Mouse (Mus musculus): ENCODE measurements at regions not wholly inside any gene's neighbourhood (a gene's known extent, or its start where the extent isn't known, plus 50 kb on each side); places are given as distances from the start of the nearest gene placed in this dataset.

DNA sequence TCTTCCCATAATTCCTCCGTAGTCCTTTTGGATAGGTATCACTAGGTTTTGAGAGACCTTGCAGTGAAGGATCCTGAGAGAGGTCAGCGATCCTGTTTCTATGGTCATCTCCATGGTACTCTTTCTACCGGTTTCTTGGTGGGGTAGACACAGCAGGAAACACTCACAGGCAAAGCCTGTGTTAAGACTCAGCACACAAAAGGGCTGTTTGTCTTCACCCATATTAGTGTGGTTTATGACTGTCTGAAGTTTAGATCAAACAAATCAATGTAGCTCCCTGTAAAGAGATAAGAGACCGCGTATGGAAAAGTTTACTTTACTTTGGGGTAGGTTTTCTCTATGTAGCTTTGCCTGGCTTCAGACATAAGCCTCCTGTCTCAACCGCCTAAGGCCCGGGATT is 282.5 kb upstream of the Rbms1 start:
- Histone ChIP-seq H3K27me3 (ENCODE audit: control insufficient read depth, insufficient read depth, low read length) (no peaks in the 10 kb centered on the region), H3K9ac (ENCODE audit: low read length) (no peak overlapping the region), H3K4me2 (ENCODE audit: low read depth, low read length) (no peak overlapping the region), H3K27ac (ENCODE audit: low read length) (no peak overlapping the region), H3K4me1 (ENCODE audit: control insufficient read depth, insufficient read depth, low read length) (no peaks in the 10 kb centered on the region), H3K9me3 (replicated peaks; ENCODE audit: control insufficient read depth, low read length) (no peaks in the 10 kb centered on the region), H3K36me3 (ENCODE audit: control insufficient read depth, insufficient read depth) (no peaks in the 10 kb centered on the region), H3K4me3 (ENCODE audit: low read length) (no peak overlapping the region)
- WGBS, result 76% methylated on average over 7 of the region's 7 CpGs
- ATAC-seq (replicated peaks; ENCODE audit: extremely low read depth, insufficient read depth, low FRiP score), result no peak

DNA sequence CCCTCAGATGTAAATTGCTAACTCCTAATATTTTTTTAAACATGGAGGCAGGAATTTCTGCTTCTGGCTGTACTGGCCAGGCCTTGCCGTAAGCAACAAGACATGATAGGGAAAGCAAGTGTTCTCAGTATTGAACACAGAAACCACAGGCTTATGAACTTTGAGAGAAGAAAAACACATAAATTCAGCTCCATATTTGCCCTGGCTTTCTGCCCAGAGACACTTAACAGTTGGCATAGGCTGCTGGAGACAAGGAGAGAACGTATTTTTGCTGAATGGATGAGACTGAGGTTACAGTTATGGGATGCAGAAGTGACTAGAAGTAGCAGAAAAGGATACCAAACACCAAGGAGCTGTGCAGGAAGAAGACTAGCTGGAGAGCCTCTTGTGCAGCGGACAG is 258.7 kb upstream of the Rbms1 start:
- no peak overlapping the region; the same call in 1 of the 2 replicates for H3K27ac ChIP-seq (ENCODE audit: low read length)
- 52% methylated on average over 3 of the region's 3 CpGs for WGBS
- no peak for ATAC-seq (replicated peaks; ENCODE audit: extremely low read depth, insufficient read depth, low FRiP score)
- no peak overlapping the region for H3K4me3 ChIP-seq (ENCODE audit: low read length)
- no peak overlapping the region for H3K9ac ChIP-seq (ENCODE audit: low read length)
- H3K9me3 ChIP-seq (replicated peaks; ENCODE audit: control insufficient read depth, low read length), result no peaks in the 10 kb centered on the region; the same call in 1 of the 2 replicates
- no peak overlapping the region for H3K4me2 ChIP-seq (ENCODE audit: low read depth, low read length)
- no peaks in the 10 kb centered on the region for H3K36me3 ChIP-seq (ENCODE audit: control insufficient read depth, insufficient read depth)
- peaks cover 5% of the 10 kb centered on the region for H3K4me1 ChIP-seq (ENCODE audit: control insufficient read depth, insufficient read depth, low read length)
- H3K27me3 ChIP-seq (ENCODE audit: control insufficient read depth, insufficient read depth, low read length), result no peaks in the 10 kb centered on the region

DNA sequence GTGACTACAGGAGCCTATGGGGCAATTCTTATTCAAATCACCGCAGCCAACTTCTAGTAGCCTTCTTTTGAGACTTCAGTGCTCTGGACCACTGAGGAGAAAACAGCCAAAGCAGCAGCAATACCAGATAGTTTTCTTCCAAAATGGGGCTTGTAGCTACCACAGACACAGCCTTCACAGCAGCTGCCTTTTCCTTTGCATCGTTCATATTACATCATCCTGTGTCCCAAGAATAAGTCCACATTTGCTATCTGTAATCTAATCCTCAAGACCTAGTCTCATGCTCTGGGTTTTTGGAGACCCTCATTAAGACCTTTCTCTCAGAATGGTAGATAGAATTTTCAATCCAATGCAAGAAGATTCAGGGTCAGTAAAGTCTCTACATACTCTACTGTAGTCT is 258.2 kb upstream of the Rbms1 start:
- no peak overlapping the region for H3K9ac ChIP-seq (ENCODE audit: low read length)
- WGBS, result 71% methylated on average over 2 of the region's 2 CpGs

DNA sequence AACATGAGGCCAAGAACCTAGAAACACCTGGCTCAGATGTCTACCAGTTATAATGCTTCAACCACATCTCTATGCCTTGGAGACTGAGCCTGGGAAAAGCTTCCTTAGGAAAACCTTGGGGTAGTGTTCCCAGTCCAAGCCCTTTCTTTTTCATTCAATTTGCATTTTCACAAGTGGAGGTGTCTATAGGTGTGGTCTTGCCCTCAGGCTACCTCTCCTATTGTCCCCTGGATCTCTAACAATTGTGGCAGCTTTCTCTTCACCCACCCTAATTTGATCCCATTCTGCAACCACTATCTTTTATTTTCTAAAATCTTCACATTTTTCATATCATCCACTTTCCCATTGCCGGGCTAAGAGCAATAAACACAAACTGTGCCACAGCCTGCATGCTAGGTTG is 251.0 kb upstream of the Rbms1 start:
- H3K27ac ChIP-seq (ENCODE audit: low read length), result no peak overlapping the region
- no peaks in the 10 kb centered on the region for H3K36me3 ChIP-seq (ENCODE audit: control insufficient read depth, insufficient read depth)
- 86% methylated on average over 1 of the region's 1 CpGs for WGBS
- no peaks in the 10 kb centered on the region for H3K27me3 ChIP-seq (ENCODE audit: control insufficient read depth, insufficient read depth, low read length)
- no peak for ATAC-seq (replicated peaks; ENCODE audit: extremely low read depth, insufficient read depth, low FRiP score)
- no peak overlapping the region for H3K4me3 ChIP-seq (ENCODE audit: low read length)
- no peaks in the 10 kb centered on the region for H3K9me3 ChIP-seq (replicated peaks; ENCODE audit: control insufficient read depth, low read length)
- no peak overlapping the region for H3K4me2 ChIP-seq (ENCODE audit: low read depth, low read length)
- no peak overlapping the region for H3K9ac ChIP-seq (ENCODE audit: low read length)
- no peaks in the 10 kb centered on the region for H3K4me1 ChIP-seq (ENCODE audit: control insufficient read depth, insufficient read depth, low read length)

More for the DNA sequence above, 258.2 kb upstream of the Rbms1 start:
- H3K36me3 ChIP-seq (ENCODE audit: control insufficient read depth, insufficient read depth), result no peaks in the 10 kb centered on the region
- peaks cover 5% of the 10 kb centered on the region for H3K4me1 ChIP-seq (ENCODE audit: control insufficient read depth, insufficient read depth, low read length)
- no peak for ATAC-seq (replicated peaks; ENCODE audit: extremely low read depth, insufficient read depth, low FRiP score)
- no peak overlapping the region for H3K4me2 ChIP-seq (ENCODE audit: low read depth, low read length)
- no peaks in the 10 kb centered on the region; the same call in 1 of the 2 replicates for H3K9me3 ChIP-seq (replicated peaks; ENCODE audit: control insufficient read depth, low read length)
- no peak overlapping the region for H3K4me3 ChIP-seq (ENCODE audit: low read length)
- no peaks in the 10 kb centered on the region for H3K27me3 ChIP-seq (ENCODE audit: control insufficient read depth, insufficient read depth, low read length)
- H3K27ac ChIP-seq (ENCODE audit: low read length), result no peak overlapping the region

DNA sequence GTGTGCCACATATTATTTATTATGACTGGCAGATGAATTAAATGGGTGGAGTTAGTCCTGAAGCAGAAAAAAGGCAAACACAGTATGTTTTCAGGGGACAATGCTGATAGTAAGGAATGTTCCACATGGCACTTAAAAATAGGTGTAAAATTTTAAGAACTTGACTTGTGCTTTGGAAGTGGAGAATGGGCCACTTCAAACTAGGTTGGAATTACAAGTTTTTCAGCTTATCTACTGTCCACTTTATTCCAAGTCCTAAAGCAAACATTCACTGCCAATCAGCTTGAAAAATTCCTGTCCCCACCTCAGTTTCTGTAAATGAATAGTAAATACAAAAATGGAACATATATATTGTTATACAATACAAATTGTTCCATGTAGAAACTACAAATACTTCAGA is 238.4 kb upstream of the Rbms1 start:
- no peak overlapping the region for H3K9ac ChIP-seq (ENCODE audit: low read length)
- H3K36me3 ChIP-seq (ENCODE audit: control insufficient read depth, insufficient read depth), result no peaks in the 10 kb centered on the region
- no peaks in the 10 kb centered on the region for H3K27me3 ChIP-seq (ENCODE audit: control insufficient read depth, insufficient read depth, low read length)
- ATAC-seq (replicated peaks; ENCODE audit: extremely low read depth, insufficient read depth, low FRiP score), result no peak
- H3K9me3 ChIP-seq (replicated peaks; ENCODE audit: control insufficient read depth, low read length), result no peaks in the 10 kb centered on the region
- no peak overlapping the region for H3K27ac ChIP-seq (ENCODE audit: low read length)
- no peak overlapping the region for H3K4me3 ChIP-seq (ENCODE audit: low read length)
- no peaks in the 10 kb centered on the region for H3K4me1 ChIP-seq (ENCODE audit: control insufficient read depth, insufficient read depth, low read length)
- no peak overlapping the region for H3K4me2 ChIP-seq (ENCODE audit: low read depth, low read length)

DNA sequence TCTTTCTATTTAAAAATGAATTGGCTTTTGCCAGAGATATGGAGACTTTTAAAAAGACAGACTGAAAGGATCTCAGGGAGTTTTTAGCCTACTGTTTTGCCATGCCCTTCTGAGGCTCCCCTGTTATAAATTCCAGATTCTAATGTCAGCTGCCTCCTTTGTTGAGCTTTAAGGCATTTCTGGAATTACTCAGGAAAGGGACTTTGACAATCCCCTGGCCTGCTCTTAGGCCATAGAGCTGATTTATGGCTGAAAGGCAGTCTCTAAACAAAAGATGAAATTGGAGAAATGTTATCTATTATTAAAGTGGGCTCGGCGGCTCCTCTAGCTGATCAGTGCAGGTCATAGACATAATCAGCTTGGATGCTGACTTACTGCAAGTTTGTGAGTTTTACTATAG is 231.0 kb upstream of the Rbms1 start:
- Histone ChIP-seq H3K4me1 (ENCODE audit: control insufficient read depth, insufficient read depth, low read length) (no peaks in the 10 kb centered on the region), H3K9ac (ENCODE audit: low read length) (no peak overlapping the region), H3K36me3 (ENCODE audit: control insufficient read depth, insufficient read depth) (no peaks in the 10 kb centered on the region), H3K4me3 (ENCODE audit: low read length) (no peak overlapping the region), H3K27me3 (ENCODE audit: control insufficient read depth, insufficient read depth, low read length) (no peaks in the 10 kb centered on the region), H3K27ac (ENCODE audit: low read length) (no peak overlapping the region), H3K4me2 (ENCODE audit: low read depth, low read length) (no peak overlapping the region), H3K9me3 (replicated peaks; ENCODE audit: control insufficient read depth, low read length) (no peaks in the 10 kb centered on the region)
- no peak for ATAC-seq (replicated peaks; ENCODE audit: extremely low read depth, insufficient read depth, low FRiP score)
- WGBS, result 45% methylated on average over 2 of the region's 2 CpGs

DNA sequence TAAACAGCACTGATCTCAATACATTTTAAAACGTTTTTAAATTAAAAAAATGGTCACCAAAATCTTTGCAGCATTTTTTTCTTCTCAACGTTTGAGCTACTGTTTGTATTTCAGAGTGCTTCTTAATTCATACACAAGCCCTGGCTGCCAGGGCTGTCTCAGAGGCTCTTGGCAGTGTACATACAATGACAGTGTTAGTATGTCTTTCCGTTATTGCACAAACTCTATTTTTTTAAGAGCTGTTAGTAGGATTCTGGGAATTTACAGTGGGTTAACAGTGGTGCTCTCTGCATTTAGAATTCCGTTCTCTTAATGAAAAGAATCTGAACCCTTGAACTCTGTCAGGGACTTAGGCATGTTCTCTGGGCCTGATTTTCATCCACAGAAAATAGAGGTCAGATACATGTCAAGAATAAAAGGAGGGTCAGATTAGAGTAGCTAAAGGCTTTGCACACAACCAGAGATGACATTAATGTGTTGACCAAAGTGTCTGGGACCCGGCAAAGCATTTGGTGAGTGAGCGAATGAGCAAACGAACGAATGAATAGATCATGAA is 219.5 kb upstream of the Rbms1 start:
- no peaks in the 10 kb centered on the region for H3K36me3 ChIP-seq (ENCODE audit: control insufficient read depth, insufficient read depth)
- H3K9me3 ChIP-seq (replicated peaks; ENCODE audit: control insufficient read depth, low read length), result no peaks in the 10 kb centered on the region
- H3K4me1 ChIP-seq (ENCODE audit: control insufficient read depth, insufficient read depth, low read length), result no peaks in the 10 kb centered on the region
- no peak overlapping the region for H3K9ac ChIP-seq (ENCODE audit: low read length)
- ATAC-seq (replicated peaks; ENCODE audit: extremely low read depth, insufficient read depth, low FRiP score), result no peak
- 68% methylated on average over 8 of the region's 8 CpGs for WGBS
- H3K4me2 ChIP-seq (ENCODE audit: low read depth, low read length), result no peak overlapping the region
- H3K27me3 ChIP-seq (ENCODE audit: control insufficient read depth, insufficient read depth, low read length), result no peaks in the 10 kb centered on the region
- no peak overlapping the region for H3K27ac ChIP-seq (ENCODE audit: low read length)
- no peak overlapping the region for H3K4me3 ChIP-seq (ENCODE audit: low read length)

DNA sequence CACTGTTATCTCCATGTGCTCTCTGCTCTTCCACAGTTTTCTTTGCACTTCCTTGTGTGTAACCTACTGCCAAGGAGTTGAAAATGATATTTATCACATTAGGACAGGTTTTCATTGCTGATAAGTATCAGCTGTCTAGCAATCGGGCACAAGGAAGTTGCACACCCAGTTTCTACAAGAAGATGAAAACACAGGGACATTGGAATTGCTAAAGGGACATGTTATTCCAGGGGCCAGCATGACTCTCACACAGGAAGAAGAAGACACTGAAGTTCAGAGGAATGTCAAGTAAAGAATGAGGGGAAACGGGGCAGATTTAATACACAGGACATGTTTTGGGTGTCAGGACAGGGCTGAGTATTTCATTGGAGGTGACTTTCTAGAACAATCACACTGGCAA is 214.8 kb upstream of the Rbms1 start:
- Histone ChIP-seq H3K4me2 (ENCODE audit: low read depth, low read length) (no peak overlapping the region), H3K9me3 (replicated peaks; ENCODE audit: control insufficient read depth, low read length) (no peaks in the 10 kb centered on the region), H3K27me3 (ENCODE audit: control insufficient read depth, insufficient read depth, low read length) (no peaks in the 10 kb centered on the region), H3K4me1 (ENCODE audit: control insufficient read depth, insufficient read depth, low read length) (no peaks in the 10 kb centered on the region), H3K36me3 (ENCODE audit: control insufficient read depth, insufficient read depth) (no peaks in the 10 kb centered on the region), H3K4me3 (ENCODE audit: low read length) (no peak overlapping the region), H3K27ac (ENCODE audit: low read length) (no peak overlapping the region), H3K9ac (ENCODE audit: low read length) (no peak overlapping the region)
- no peak for ATAC-seq (replicated peaks; ENCODE audit: extremely low read depth, insufficient read depth, low FRiP score)
- WGBS, result 61% methylated on average over 2 of the region's 2 CpGs

DNA sequence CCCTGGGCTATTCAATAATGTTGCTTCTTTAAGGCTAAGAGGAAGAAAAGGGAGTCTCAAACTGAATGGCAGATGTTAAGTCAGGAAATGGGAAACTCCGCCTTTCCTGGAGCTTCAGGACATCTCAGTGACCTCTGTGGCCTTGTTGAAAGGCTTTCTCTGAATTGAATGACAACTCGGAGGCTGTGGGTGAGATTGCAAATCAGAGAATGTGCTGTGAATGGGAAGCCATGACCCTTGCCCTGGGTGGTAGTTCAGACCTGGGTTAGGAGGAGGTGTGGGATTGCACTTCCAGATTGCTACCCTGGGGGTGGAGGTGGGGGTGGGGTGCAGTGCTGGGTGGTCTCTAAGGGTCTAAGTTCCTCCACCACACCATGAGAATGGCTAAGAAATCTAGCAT is 213.8 kb upstream of the Rbms1 start:
- no peak overlapping the region for H3K27ac ChIP-seq (ENCODE audit: low read length)
- H3K9me3 ChIP-seq (replicated peaks; ENCODE audit: control insufficient read depth, low read length), result no peaks in the 10 kb centered on the region
- H3K4me3 ChIP-seq (ENCODE audit: low read length), result no peak overlapping the region
- no peaks in the 10 kb centered on the region for H3K36me3 ChIP-seq (ENCODE audit: control insufficient read depth, insufficient read depth)
- H3K4me2 ChIP-seq (ENCODE audit: low read depth, low read length), result no peak overlapping the region
- ATAC-seq (replicated peaks; ENCODE audit: extremely low read depth, insufficient read depth, low FRiP score), result no peak
- no peaks in the 10 kb centered on the region for H3K27me3 ChIP-seq (ENCODE audit: control insufficient read depth, insufficient read depth, low read length)
- H3K9ac ChIP-seq (ENCODE audit: low read length), result no peak overlapping the region
- WGBS, result 36% methylated on average over 2 of the region's 2 CpGs
- H3K4me1 ChIP-seq (ENCODE audit: control insufficient read depth, insufficient read depth, low read length), result no peaks in the 10 kb centered on the region

DNA sequence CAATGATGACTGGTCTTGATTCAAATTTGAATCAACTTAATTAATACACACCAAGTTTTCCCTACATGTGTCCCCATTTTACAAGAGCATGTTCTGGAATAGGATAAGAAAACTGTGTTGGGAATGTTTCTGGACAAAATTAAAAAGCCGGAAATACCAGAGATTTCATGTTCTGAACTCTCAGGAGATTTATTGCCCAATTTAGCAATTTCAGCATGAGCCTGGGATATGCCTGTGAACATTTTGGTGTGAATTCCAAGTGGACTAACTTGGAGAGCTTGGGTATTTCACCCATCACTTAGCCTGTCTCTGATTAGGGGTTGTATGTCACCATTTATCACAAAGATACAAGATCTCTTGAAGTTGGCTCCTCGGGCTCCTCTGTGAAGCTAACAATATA is 210.6 kb upstream of the Rbms1 start:
- WGBS, result 48% methylated on average over 2 of the region's 2 CpGs
- no peak overlapping the region for H3K4me2 ChIP-seq (ENCODE audit: low read depth, low read length)
- H3K27me3 ChIP-seq (ENCODE audit: control insufficient read depth, insufficient read depth, low read length), result no peaks in the 10 kb centered on the region
- no peak overlapping the region for H3K27ac ChIP-seq (ENCODE audit: low read length)
- no peak overlapping the region for H3K4me3 ChIP-seq (ENCODE audit: low read length)
- ATAC-seq (replicated peaks; ENCODE audit: extremely low read depth, insufficient read depth, low FRiP score), result no peak
- H3K4me1 ChIP-seq (ENCODE audit: control insufficient read depth, insufficient read depth, low read length), result no peaks in the 10 kb centered on the region
- H3K36me3 ChIP-seq (ENCODE audit: control insufficient read depth, insufficient read depth), result no peaks in the 10 kb centered on the region
- no peak overlapping the region for H3K9ac ChIP-seq (ENCODE audit: low read length)
- no peaks in the 10 kb centered on the region for H3K9me3 ChIP-seq (replicated peaks; ENCODE audit: control insufficient read depth, low read length)
